Mouse (Mus musculus): ENCODE measurements around the gene Ankrd24. TPM values are rescaled to one million over a fixed set of nuclear protein-coding genes. Genes with fewer than 3 reads are reported as not detected.

Gene Ankrd24
- 6.8 and 7.5 TPM in 2 replicates for polyA plus RNA-seq (2016; fragmentation: Nextera tagmentation; extraction: Ambion mirVana)

- H3K36me3 ChIP-seq, result peaks cover 25% of the 10 kb centered on the region
- no peak for DNase-seq (ENCODE audit: low spot score)
- 83% methylated on average over 16 of the region's 16 CpGs for WGBS
- peak within 1 kb of the TSS; percentile 70 for H3K4me3 ChIP-seq
- peak within 1 kb of the TSS; percentile 92 for H3K27ac ChIP-seq
- no peaks in the 10 kb centered on the region for H3K9me3 ChIP-seq
- peaks cover 5% of the 10 kb centered on the region; the same call in 1 of the 2 replicates for H3K27me3 ChIP-seq (ENCODE audit: insufficient read depth, poor library complexity, severe bottlenecking)
- H3K4me1 ChIP-seq (replicated peaks), result peaks cover 32% of the 10 kb centered on the region
Observed at GRCm38 (mm10) chr10:81628390-81628789, at the start of gene Ankrd24. Gene Ankrd24 (plus strand): TSS chr10:81628540.

GRCm38 (mm10) chr10:81579967-81580366, 48.4 kb upstream of the Ankrd24 start:
- Histone ChIP-seq H3K4me1 (replicated peaks) (peaks cover 53% of the 10 kb centered on the region), H3K27ac (no peak overlapping the region), H3K4me3 (no peak overlapping the region), H3K27me3 (ENCODE audit: insufficient read depth, poor library complexity, severe bottlenecking) (peaks cover 98% of the 10 kb centered on the region), H3K9me3 (no peaks in the 10 kb centered on the region), H3K36me3 (no peaks in the 10 kb centered on the region)
- WGBS, result 69% methylated on average over 4 of the region's 4 CpGs
- DNase-seq (ENCODE audit: low spot score), result no peak

DNA sequence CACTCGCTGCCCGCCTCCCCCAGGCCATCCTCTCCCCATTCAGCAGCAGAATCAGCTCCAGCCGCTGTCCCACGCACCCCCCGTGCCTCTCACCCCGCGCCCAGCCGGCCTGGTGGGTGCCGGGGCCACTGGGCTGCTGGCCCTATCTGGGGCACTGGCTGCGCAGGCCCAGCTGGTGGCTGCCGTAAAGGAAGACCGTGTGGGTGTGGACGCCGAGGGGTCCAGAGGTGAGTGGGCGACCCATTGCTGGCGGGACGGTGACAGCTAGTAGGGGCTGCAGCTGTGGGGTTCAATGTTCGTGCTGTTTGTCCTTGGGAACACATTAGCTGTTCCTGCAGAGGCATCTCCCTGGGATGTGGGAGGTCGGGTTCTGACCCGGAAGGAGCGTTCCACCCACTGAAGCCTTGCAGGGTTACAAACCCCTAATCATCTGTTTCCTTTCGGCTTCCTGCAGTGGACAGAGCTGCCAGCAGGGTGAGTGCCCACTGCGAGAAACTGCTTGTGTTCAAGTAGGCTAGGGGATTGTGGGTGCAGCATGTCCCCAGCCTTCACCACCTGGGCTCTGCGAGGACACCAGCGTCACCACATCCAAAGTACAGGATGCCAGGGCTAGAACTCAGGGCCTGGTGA, 47.8 kb upstream of the Ankrd24 start:
- DNase-seq (ENCODE audit: low spot score), result no peak
- Histone ChIP-seq H3K27ac (no peak overlapping the region), H3K36me3 (no peaks in the 10 kb centered on the region), H3K27me3 (ENCODE audit: insufficient read depth, poor library complexity, severe bottlenecking) (peaks cover 94% of the 10 kb centered on the region), H3K4me1 (replicated peaks) (peaks cover 47% of the 10 kb centered on the region), H3K4me3 (no peak overlapping the region), H3K9me3 (no peaks in the 10 kb centered on the region)
- WGBS, result 49% methylated on average over 25 of the region's 25 CpGs

DNA sequence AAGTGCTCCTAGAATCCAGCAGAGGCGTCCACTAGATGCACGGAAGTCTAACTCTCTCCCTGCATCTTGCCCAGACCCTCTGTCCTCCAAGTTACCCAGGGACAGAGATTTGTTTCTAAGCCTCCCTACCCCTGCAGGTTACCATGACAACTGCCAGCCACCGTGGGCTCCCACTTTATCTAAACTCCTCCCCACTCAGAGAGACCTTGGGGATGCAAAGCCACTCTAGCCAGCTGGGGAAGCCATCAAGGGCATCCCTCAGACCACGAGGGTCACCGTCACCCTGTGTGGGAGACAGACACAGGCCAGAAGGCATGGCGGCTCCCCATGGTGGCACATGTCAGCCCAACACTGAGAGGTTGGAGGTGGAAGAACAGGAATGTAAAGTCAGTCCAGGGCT, 45.0 kb upstream of the Ankrd24 start:
- no peak for DNase-seq (ENCODE audit: low spot score)
- H3K4me3 ChIP-seq, result no peak overlapping the region
- peak overlapping the region; percentile 8; the same call in 1 of the 2 replicates for H3K27ac ChIP-seq
- H3K4me1 ChIP-seq (replicated peaks), result peaks cover 43% of the 10 kb centered on the region
- H3K36me3 ChIP-seq, result 0 out of 2 replicates have a peak, but pooled peaks cover 12% of the 10 kb centered on the region
- WGBS, result 45% methylated on average over 6 of the region's 6 CpGs
- peaks cover 94% of the 10 kb centered on the region for H3K27me3 ChIP-seq (ENCODE audit: insufficient read depth, poor library complexity, severe bottlenecking)
- no peaks in the 10 kb centered on the region for H3K9me3 ChIP-seq

DNA sequence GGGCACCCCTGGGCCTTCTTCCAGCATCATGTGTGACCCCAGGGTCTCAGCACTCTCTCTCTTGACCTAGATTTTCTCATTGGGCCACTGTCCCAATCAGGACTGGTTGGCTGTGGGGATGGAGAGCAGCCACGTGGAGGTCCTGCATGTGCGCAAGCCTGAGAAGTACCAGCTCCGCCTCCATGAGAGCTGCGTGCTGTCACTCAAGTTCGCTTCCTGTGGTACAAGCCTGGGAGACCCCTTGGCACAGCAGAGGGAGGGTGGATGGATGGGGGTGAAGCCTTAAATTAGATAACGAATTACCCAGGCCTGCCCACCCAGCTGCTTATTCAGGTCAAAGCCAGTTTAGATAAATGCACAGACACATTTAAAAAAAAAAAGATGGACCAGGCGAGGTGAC, 39.6 kb upstream of the Ankrd24 start:
- Histone ChIP-seq H3K36me3 (0 out of 2 replicates have a peak, but pooled peaks cover 17% of the 10 kb centered on the region), H3K27ac (no peak overlapping the region), H3K9me3 (no peaks in the 10 kb centered on the region), H3K4me3 (no peak overlapping the region), H3K27me3 (ENCODE audit: insufficient read depth, poor library complexity, severe bottlenecking) (peaks cover 92% of the 10 kb centered on the region), H3K4me1 (replicated peaks) (0 out of 2 replicates have a peak, but pooled peaks cover 5% of the 10 kb centered on the region)
- no peak for DNase-seq (ENCODE audit: low spot score)
- WGBS, result 70% methylated on average over 7 of the region's 7 CpGs

- Histone ChIP-seq H3K27me3 (ENCODE audit: insufficient read depth, poor library complexity, severe bottlenecking) (peaks cover 98% of the 10 kb centered on the region), H3K4me1 (replicated peaks) (peaks cover 20% of the 10 kb centered on the region), H3K4me3 (no peak overlapping the region), H3K27ac (no peak overlapping the region), H3K36me3 (0 out of 2 replicates have a peak, but pooled peaks cover 15% of the 10 kb centered on the region), H3K9me3 (no peaks in the 10 kb centered on the region)
- no peak for DNase-seq (ENCODE audit: low spot score)
- WGBS, result 77% methylated on average over 9 of the region's 9 CpGs
Observed at GRCm38 (mm10) chr10:81591846-81592245, 36.5 kb upstream of the Ankrd24 start.

GRCm38 (mm10) chr10:81592631-81593030, 35.7 kb upstream of the Ankrd24 start:
- H3K9me3 ChIP-seq, result no peaks in the 10 kb centered on the region
- peaks cover 98% of the 10 kb centered on the region for H3K27me3 ChIP-seq (ENCODE audit: insufficient read depth, poor library complexity, severe bottlenecking)
- 88% methylated on average over 7 of the region's 7 CpGs for WGBS
- peaks cover 24% of the 10 kb centered on the region for H3K4me1 ChIP-seq (replicated peaks)
- no peak overlapping the region for H3K4me3 ChIP-seq
- no peak for DNase-seq (ENCODE audit: low spot score)
- H3K36me3 ChIP-seq, result 0 out of 2 replicates have a peak, but pooled peaks cover 12% of the 10 kb centered on the region
- H3K27ac ChIP-seq, result no peak overlapping the region

- Histone ChIP-seq H3K4me3 (no peak overlapping the region), H3K4me1 (replicated peaks) (peaks cover 30% of the 10 kb centered on the region), H3K36me3 (0 out of 2 replicates have a peak, but pooled peaks cover 6% of the 10 kb centered on the region), H3K27ac (no peak overlapping the region), H3K9me3 (no peaks in the 10 kb centered on the region), H3K27me3 (ENCODE audit: insufficient read depth, poor library complexity, severe bottlenecking) (peaks cover 98% of the 10 kb centered on the region)
- no peak for DNase-seq (ENCODE audit: low spot score)
- 74% methylated on average over 4 of the region's 4 CpGs for WGBS
Observed at GRCm38 (mm10) chr10:81593223-81593622, 35.1 kb upstream of the Ankrd24 start.

DNA sequence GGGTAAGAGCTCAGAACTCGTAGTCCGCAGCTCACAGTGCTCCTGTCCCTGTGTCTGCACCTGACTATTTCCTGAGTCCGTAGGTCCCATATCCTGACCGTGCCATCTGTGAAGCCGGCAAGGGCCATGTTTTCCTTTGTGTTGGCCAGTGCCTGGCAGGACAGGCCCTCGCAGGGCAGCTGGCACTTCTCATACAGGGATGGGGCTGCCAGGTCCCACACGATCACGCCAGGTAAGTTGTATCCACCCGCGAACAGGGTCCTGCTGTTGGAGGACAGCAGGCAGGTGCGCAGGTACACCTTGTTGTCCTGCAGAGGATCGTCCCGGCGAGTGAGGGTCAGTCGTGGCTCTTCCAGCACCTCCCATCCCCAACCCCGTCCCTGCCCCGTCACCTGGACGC, 34.4 kb upstream of the Ankrd24 start:
- WGBS, result 77% methylated on average over 18 of the region's 18 CpGs

DNA sequence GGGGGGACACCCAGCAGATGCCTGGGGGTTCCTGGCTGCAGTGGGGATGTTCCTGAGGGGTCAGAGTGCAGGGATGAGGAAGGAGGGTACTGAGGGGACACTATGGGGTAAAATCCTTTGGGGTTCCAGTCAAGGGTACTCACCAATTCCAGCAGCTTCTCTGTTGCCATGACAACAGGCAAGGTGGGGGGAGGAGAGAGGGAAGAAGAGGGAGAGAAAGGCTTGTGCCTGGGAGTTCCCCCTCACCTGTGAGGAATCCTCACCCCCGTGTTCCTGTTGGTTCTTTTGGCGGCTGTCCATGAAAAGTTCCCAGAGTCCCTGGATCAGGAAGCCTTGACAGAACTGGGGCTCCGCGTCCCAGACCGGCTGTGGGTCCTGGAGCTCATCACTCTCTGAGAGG, 32.7 kb upstream of the Ankrd24 start:
- Histone ChIP-seq H3K4me3 (no peak overlapping the region; the same call in 1 of the 2 replicates), H3K4me1 (replicated peaks) (peaks cover 49% of the 10 kb centered on the region), H3K36me3 (no peaks in the 10 kb centered on the region), H3K9me3 (no peaks in the 10 kb centered on the region), H3K27me3 (ENCODE audit: insufficient read depth, poor library complexity, severe bottlenecking) (peaks cover 97% of the 10 kb centered on the region), H3K27ac (0 out of 2 replicates have a peak overlapping the region, but pooled peaks have one; percentile 23)
- no peak for DNase-seq (ENCODE audit: low spot score)
- whole genome bisulfite sequencing, result 57% methylated on average over 5 of the region's 5 CpGs

More for the DNA sequence above, 34.4 kb upstream of the Ankrd24 start:
- peaks cover 99% of the 10 kb centered on the region for H3K27me3 ChIP-seq (ENCODE audit: insufficient read depth, poor library complexity, severe bottlenecking)
- H3K27ac ChIP-seq, result no peak overlapping the region
- DNase-seq (ENCODE audit: low spot score), result no peak
- H3K36me3 ChIP-seq, result no peaks in the 10 kb centered on the region
- peaks cover 37% of the 10 kb centered on the region for H3K4me1 ChIP-seq (replicated peaks)
- H3K4me3 ChIP-seq, result no peak overlapping the region
- no peaks in the 10 kb centered on the region for H3K9me3 ChIP-seq

DNA sequence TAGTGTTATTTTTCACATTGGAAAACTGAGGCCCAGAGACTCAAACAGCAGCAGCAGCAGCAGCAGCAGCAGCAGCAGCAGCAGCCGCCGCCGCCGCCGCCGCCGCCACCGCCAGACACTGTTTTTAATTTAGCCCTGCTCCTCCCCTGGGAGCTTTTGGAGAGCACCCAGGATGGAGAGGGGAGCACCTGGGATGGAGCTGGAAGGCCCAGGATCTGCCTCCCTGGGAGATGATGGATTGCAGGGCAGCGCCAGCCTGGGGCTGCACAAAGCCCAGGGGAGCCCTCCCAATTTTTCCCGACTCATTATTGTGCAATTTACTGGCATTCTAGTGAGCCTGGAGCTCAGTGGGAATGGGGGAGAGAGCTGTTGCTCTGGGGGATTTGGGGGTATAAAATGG, 31.7 kb upstream of the Ankrd24 start:
- Histone ChIP-seq H3K27me3 (ENCODE audit: insufficient read depth, poor library complexity, severe bottlenecking) (peaks cover 93% of the 10 kb centered on the region), H3K4me3 (peak overlapping the region; percentile 40), H3K4me1 (replicated peaks) (peaks cover 59% of the 10 kb centered on the region), H3K27ac (peak overlapping the region; percentile 78), H3K9me3 (no peaks in the 10 kb centered on the region), H3K36me3 (no peaks in the 10 kb centered on the region)
- DNase-seq (ENCODE audit: low spot score), result peak; percentile 44
- WGBS, result 6% methylated on average over 10 of the region's 10 CpGs

GRCm38 (mm10) chr10:81597137-81597950, 31.0 kb upstream of the Ankrd24 start:
- H3K4me1 ChIP-seq (replicated peaks), result peaks cover 64% of the 10 kb centered on the region
- WGBS, result 9% methylated on average over 12 of the region's 12 CpGs
- peak overlapping the region; percentile 40 for H3K4me3 ChIP-seq
- H3K9me3 ChIP-seq, result no peaks in the 10 kb centered on the region
- DNase-seq (ENCODE audit: low spot score), result peak; percentile 58
- H3K27ac ChIP-seq, result peak overlapping the region; percentile 78
- H3K36me3 ChIP-seq, result no peaks in the 10 kb centered on the region
- peaks cover 93% of the 10 kb centered on the region for H3K27me3 ChIP-seq (ENCODE audit: insufficient read depth, poor library complexity, severe bottlenecking)

DNA sequence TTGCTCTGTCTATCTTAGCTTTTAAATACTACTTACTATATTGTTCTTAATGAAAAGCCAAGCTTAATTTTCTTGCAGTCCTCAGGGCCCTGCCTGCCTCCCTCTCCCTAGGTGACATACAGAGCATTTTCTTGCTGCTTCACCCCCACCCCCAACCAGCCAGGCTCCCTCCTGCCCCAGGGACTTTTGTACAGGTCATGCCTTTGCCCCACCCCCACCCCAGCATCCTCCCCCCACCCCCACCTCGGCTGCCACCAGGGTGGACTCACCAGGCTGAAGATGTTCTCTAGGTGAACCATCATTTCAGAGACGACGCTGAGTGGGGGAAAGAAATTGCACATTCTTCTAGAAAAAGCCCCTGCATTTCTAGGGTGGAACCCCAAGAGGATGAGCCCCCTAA, 30.0 kb upstream of the Ankrd24 start:
- Histone ChIP-seq H3K27me3 (ENCODE audit: insufficient read depth, poor library complexity, severe bottlenecking) (peaks cover 85% of the 10 kb centered on the region), H3K9me3 (no peaks in the 10 kb centered on the region), H3K4me1 (replicated peaks) (peaks cover 73% of the 10 kb centered on the region), H3K36me3 (no peaks in the 10 kb centered on the region), H3K27ac (no peak overlapping the region), H3K4me3 (no peak overlapping the region)
- no peak for DNase-seq (ENCODE audit: low spot score)
- 38% methylated on average over 3 of the region's 3 CpGs for WGBS

Measured in hindbrain, embryonic 10.5 days (tissue).